Mouse (Mus musculus) embryonic facial prominence, embryonic 11.5 days (tissue): ENCODE data around the gene Cxcl12. TPM values are rescaled to one million over a fixed set of nuclear protein-coding genes. Genes with fewer than 3 reads are reported as not detected.

Experiments
- ATAC-seq: fragments of 200-750 bp; cut with Nextera tagmentation; replicated peaks from 2 replicates; pipeline ENCODE4 v1.8.0; 2017; ENCODE audit warnings: low read depth; ENCODE audit not compliant: insufficient number of reproducible peaks, low FRiP score, low TSS enrichment
- DNase-seq: peaks from one replicate; pipeline ENCODE4 v3.0.0-alpha.2; 2015; ENCODE audit warnings: low spot score
- H3K27ac ChIP-seq: fragments of 300-500 bp; sonication (generic); replicated peaks from 2 replicates; pipeline ENCODE4 v1.5.1; 2014; ENCODE audit warnings: mild to moderate bottlenecking, low read depth, low read length, control low read depth
- H3K27me3 ChIP-seq: fragments of 300-500 bp; sonication (generic); 2 replicates; pipeline ENCODE4 v1.6.1; 2014; ENCODE audit warnings: mild to moderate bottlenecking, low read length, moderate library complexity, mixed read lengths; ENCODE audit not compliant: control insufficient read depth, insufficient read depth
- H3K36me3 ChIP-seq: fragments of 300-500 bp; sonication (generic); replicated peaks from 2 replicates; pipeline ENCODE4 v1.6.1; 2014; ENCODE audit warnings: low read depth, mild to moderate bottlenecking, low read length, moderate library complexity, mixed read lengths; ENCODE audit not compliant: control insufficient read depth, insufficient read depth
- H3K4me1 ChIP-seq: fragments of 300-500 bp; sonication (generic); 2 replicates; pipeline ENCODE4 v1.6.1; 2014; ENCODE audit warnings: low read length, mixed read lengths; ENCODE audit not compliant: control insufficient read depth, insufficient read depth
- H3K4me2 ChIP-seq: fragments of 300-500 bp; sonication (generic); 2 replicates; pipeline ENCODE4 v1.6.1; 2014; ENCODE audit warnings: low read depth, mild to moderate bottlenecking, control low read depth, low read length, moderate library complexity
- H3K4me3 ChIP-seq: fragments of 300-500 bp; sonication (generic); 2 replicates; pipeline ENCODE4 v1.5.1; 2014; ENCODE audit warnings: low read depth, low read length, control low read depth
- H3K9ac ChIP-seq: fragments of 300-500 bp; sonication (generic); replicated peaks from 2 replicates; pipeline ENCODE4 v1.6.1; 2014; ENCODE audit warnings: mild to moderate bottlenecking, control low read depth, low read length
- H3K9me3 ChIP-seq: fragments of 300-500 bp; sonication (generic); replicated peaks from 2 replicates; pipeline ENCODE4 v1.6.1; 2016; ENCODE audit warnings: mild to moderate bottlenecking, low read length, inconsistent platforms, mixed read lengths; ENCODE audit not compliant: control insufficient read depth
- WGBS: fragments of 180-500 bp; shearing (Covaris S2); extraction: QIAGEN DNeasy Blood & Tissue Kit; methylation state at CpG from one replicate; pipeline ENCODE4 v1.1.7; 2014; 5-methylcytosine and 5-hydroxymethylcytosine counted together
- polyA plus RNA-seq: library from polyadenylated mRNA; unstranded; fragments of >200 nt; fragmentation: Nextera tagmentation; extraction: Ambion mirVana; gene quantifications from 2 replicates; pipeline ENCODE4 v1.2.1, GENCODE M21; 2014

Cxcl12 gene
- polyA plus RNA-seq, 1 experiment from 2014 or later = 147 TPM

GRCm38 (mm10) chr6:117201396-117201795, 33.1 kb downstream of the Cxcl12 start:
- Histone ChIP-seq H3K27me3 (no peaks in the 10 kb centered on the region), H3K4me2 (no peak overlapping the region), H3K9ac (no peak overlapping the region), H3K27ac (no peak overlapping the region), H3K4me1 (no peaks in the 10 kb centered on the region), H3K4me3 (no peak overlapping the region), H3K36me3 (no peaks in the 10 kb centered on the region), H3K9me3 (no peaks in the 10 kb centered on the region)
- DNase-seq (no peak), ATAC-seq (no peak)
- 96% methylated on average over 2 of the region's 2 CpGs for WGBS

GRCm38 (mm10) chr6:117201859-117202258, 33.5 kb downstream of the Cxcl12 start:
- 89% methylated on average over 8 of the region's 8 CpGs for WGBS
- ATAC-seq (no peak), DNase-seq (no peak)
- Histone ChIP-seq H3K27ac (no peak overlapping the region), H3K9me3 (no peaks in the 10 kb centered on the region), H3K4me1 (no peaks in the 10 kb centered on the region), H3K4me2 (no peak overlapping the region), H3K9ac (no peak overlapping the region), H3K36me3 (no peaks in the 10 kb centered on the region), H3K4me3 (no peak overlapping the region), H3K27me3 (no peaks in the 10 kb centered on the region)

- WGBS = 65% methylated on average over 2 of the region's 2 CpGs
- Histone ChIP-seq H3K4me2 (no peak overlapping the region), H3K27me3 (no peaks in the 10 kb centered on the region)
Observed at GRCm38 (mm10) chr6:117202856-117203400, 34.6 kb downstream of the Cxcl12 start.

GRCm38 (mm10) chr6:117204112-117204511, 35.8 kb downstream of the Cxcl12 start:
- DNase-seq (no peak), ATAC-seq (no peak)
- Histone ChIP-seq H3K4me1 (no peaks in the 10 kb centered on the region), H3K9me3 (no peaks in the 10 kb centered on the region), H3K4me2 (no peak overlapping the region), H3K4me3 (no peak overlapping the region), H3K9ac (no peak overlapping the region), H3K27me3 (no peaks in the 10 kb centered on the region), H3K36me3 (no peaks in the 10 kb centered on the region), H3K27ac (no peak overlapping the region)
- WGBS = 87% methylated on average over 3 of the region's 3 CpGs

More at GRCm38 (mm10) chr6:117202856-117203400, 34.6 kb downstream of the Cxcl12 start:
- H3K27ac ChIP-seq = no peak overlapping the region
- H3K4me1 ChIP-seq = no peaks in the 10 kb centered on the region
- H3K9ac ChIP-seq = no peak overlapping the region
- ATAC-seq (no peak), DNase-seq (no peak)
- no peak overlapping the region for H3K4me3 ChIP-seq
- no peaks in the 10 kb centered on the region for H3K36me3 ChIP-seq
- no peaks in the 10 kb centered on the region for H3K9me3 ChIP-seq

GRCm38 (mm10) chr6:117206834-117207233, 38.5 kb downstream of the Cxcl12 start:
- no peak overlapping the region for H3K4me2 ChIP-seq
- no peak overlapping the region for H3K27ac ChIP-seq
- no peak overlapping the region for H3K9ac ChIP-seq
- 81% methylated on average over 2 of the region's 2 CpGs for WGBS
- no peaks in the 10 kb centered on the region for H3K9me3 ChIP-seq
- no peaks in the 10 kb centered on the region for H3K4me1 ChIP-seq
- ATAC-seq (no peak), DNase-seq (no peak)
- no peaks in the 10 kb centered on the region for H3K27me3 ChIP-seq
- no peaks in the 10 kb centered on the region for H3K36me3 ChIP-seq
- no peak overlapping the region for H3K4me3 ChIP-seq

GRCm38 (mm10) chr6:117207289-117207688, 39.0 kb downstream of the Cxcl12 start:
- H3K9ac ChIP-seq = no peak overlapping the region
- H3K9me3 ChIP-seq = no peaks in the 10 kb centered on the region
- no peak for DNase-seq
- no peaks in the 10 kb centered on the region for H3K27me3 ChIP-seq
- no peaks in the 10 kb centered on the region for H3K36me3 ChIP-seq
- no peak for ATAC-seq
- H3K4me1 ChIP-seq = no peaks in the 10 kb centered on the region
- 90% methylated on average over 1 of the region's 1 CpGs for WGBS
- no peak overlapping the region for H3K27ac ChIP-seq
- no peak overlapping the region for H3K4me2 ChIP-seq
- H3K4me3 ChIP-seq = no peak overlapping the region

GRCm38 (mm10) chr6:117210086-117210485, 41.8 kb downstream of the Cxcl12 start:
- Histone ChIP-seq H3K4me1 (no peaks in the 10 kb centered on the region), H3K9me3 (no peaks in the 10 kb centered on the region), H3K4me2 (no peak overlapping the region), H3K27ac (no peak overlapping the region), H3K4me3 (no peak overlapping the region), H3K36me3 (no peaks in the 10 kb centered on the region), H3K27me3 (no peaks in the 10 kb centered on the region), H3K9ac (no peak overlapping the region)
- no peak for DNase-seq
- no peak for ATAC-seq
- WGBS = 64% methylated on average over 6 of the region's 6 CpGs

GRCm38 (mm10) chr6:117210536-117210935, 42.2 kb downstream of the Cxcl12 start:
- Histone ChIP-seq H3K27ac (no peak overlapping the region), H3K9ac (no peak overlapping the region), H3K9me3 (no peaks in the 10 kb centered on the region), H3K4me2 (no peak overlapping the region), H3K4me3 (no peak overlapping the region), H3K36me3 (no peaks in the 10 kb centered on the region), H3K4me1 (no peaks in the 10 kb centered on the region), H3K27me3 (no peaks in the 10 kb centered on the region)
- DNase-seq (no peak), ATAC-seq (no peak)
- 56% methylated on average over 6 of the region's 6 CpGs for WGBS
